23 mouse cellular contexts compared by ENCODE assay signal in the genomic region with DNA sequence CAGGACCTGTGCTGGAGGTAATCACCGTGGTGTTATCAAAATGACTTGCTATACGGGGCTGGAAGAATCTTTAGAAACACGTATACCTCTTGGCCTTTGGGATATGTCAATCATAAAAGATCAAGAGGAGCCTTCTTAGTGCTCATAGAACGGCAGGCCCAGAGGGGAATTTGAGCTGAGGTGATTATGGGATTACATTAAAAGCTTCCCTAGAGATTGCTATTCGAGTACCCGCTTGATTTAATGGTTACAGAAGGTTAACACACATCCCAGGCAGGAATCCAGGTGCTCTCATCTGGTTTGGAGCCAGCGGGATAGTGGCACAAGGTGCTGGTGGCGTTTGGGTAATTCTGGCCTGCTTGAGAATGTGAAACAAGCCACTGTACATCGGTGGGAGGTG.
DNase-seq lines count a peak whose midpoint lies in the region; ATAC-seq and TF ChIP-seq lines count a peak whose summit lies in the region.
"Had no signal": no experiment of that assay in that cellular context is flagged by ENCODE, and none has a peak within 500 bp of the region (broad histone marks: within the 10 kb centered on the region; RNA-seq: fewer than 3 reads in every experiment).

No protein-coding gene starts in this region.

- H3K27me3 ChIP-seq in kidney, adult 2 months (replicated peaks; ENCODE audit: control insufficient read depth, insufficient read depth, low read length): no peaks in the 10 kb centered on the region
- no peaks in the 10 kb centered on the region for H3K27me3 ChIP-seq in midbrain, embryonic 14.5 days (ENCODE audit: control insufficient read depth, insufficient read depth, low read length)
- no peaks in the 10 kb centered on the region for H3K27me3 ChIP-seq in midbrain, embryonic 10.5 days (ENCODE audit: low read depth, poor library complexity, severe bottlenecking)
- H3K27me3 ChIP-seq: heart, embryonic 15.5 days; hindbrain, embryonic 13.5 days had no signal

- no peak overlapping the region for H3K4me2 ChIP-seq in midbrain, embryonic 14.5 days (ENCODE audit: low read length)
- H3K4me2 ChIP-seq: forebrain, embryonic 12.5 days; heart, embryonic 11.5 days; heart, embryonic 15.5 days; hindbrain, embryonic 13.5 days had no signal

- H3K4me1 ChIP-seq in kidney, adult 2 months (ENCODE audit: control insufficient read depth, insufficient read depth, low read length): no peaks in the 10 kb centered on the region
- H3K4me1 ChIP-seq in midbrain, embryonic 14.5 days (ENCODE audit: control insufficient read depth, insufficient read depth, low read length): 0 out of 2 replicates have a peak, but pooled peaks cover 3% of the 10 kb centered on the region
- peaks cover 5% of the 10 kb centered on the region; the same call in 1 of the 2 replicates for H3K4me1 ChIP-seq in midbrain, embryonic 10.5 days
- H3K4me1 ChIP-seq: forebrain, embryonic 12.5 days; heart, embryonic 15.5 days; hindbrain, embryonic 13.5 days had no signal

- no peaks in the 10 kb centered on the region for H3K36me3 ChIP-seq in kidney, adult 2 months (ENCODE audit: control insufficient read depth, insufficient read depth, low read length)
- H3K36me3 ChIP-seq in midbrain, embryonic 14.5 days (ENCODE audit: control insufficient read depth, insufficient read depth, low read length): no peaks in the 10 kb centered on the region
- H3K36me3 ChIP-seq in midbrain, embryonic 10.5 days: no peaks in the 10 kb centered on the region
- H3K36me3 ChIP-seq: forebrain, embryonic 12.5 days; G1E; heart, embryonic 15.5 days; hindbrain, embryonic 13.5 days had no signal

- no peaks in the 10 kb centered on the region for H3K9me3 ChIP-seq in midbrain, embryonic 14.5 days (ENCODE audit: control insufficient read depth, low read length)
- no peaks in the 10 kb centered on the region for H3K9me3 ChIP-seq in midbrain, embryonic 10.5 days (replicated peaks)
- H3K9me3 ChIP-seq: forebrain, embryonic 12.5 days; heart, embryonic 15.5 days; hindbrain, embryonic 13.5 days had no signal

- no peak overlapping the region for H3K9ac ChIP-seq in midbrain, embryonic 14.5 days (replicated peaks; ENCODE audit: low read length)
- H3K9ac ChIP-seq: forebrain, embryonic 12.5 days; heart, embryonic 15.5 days; hindbrain, embryonic 13.5 days had no signal

- H3K4me3 ChIP-seq in kidney, adult 2 months (ENCODE audit: insufficient read depth, low read depth, low read length): no peak overlapping the region
- no peak overlapping the region for H3K4me3 ChIP-seq in midbrain, embryonic 14.5 days (replicated peaks; ENCODE audit: low read depth, low read length)
- H3K4me3 ChIP-seq in midbrain, embryonic 10.5 days: no peak overlapping the region
- H3K4me3 ChIP-seq: forebrain, embryonic 12.5 days; heart, adult 2 months; heart, embryonic 15.5 days; hindbrain, embryonic 13.5 days had no signal

- H3K27ac ChIP-seq in kidney, adult 2 months (ENCODE audit: insufficient read depth, low read depth, low read length): no peak overlapping the region
- no peak overlapping the region for H3K27ac ChIP-seq in midbrain, embryonic 14.5 days (replicated peaks; ENCODE audit: low read depth, low read length)
- no peak overlapping the region for H3K27ac ChIP-seq in midbrain, embryonic 10.5 days (replicated peaks)
- H3K27ac ChIP-seq: forebrain, embryonic 12.5 days; heart, adult 2 months; heart, embryonic 15.5 days; hindbrain, embryonic 13.5 days had no signal

- TF ChIP-seq CTCF in kidney, adult 2 months (conservative IDR thresholded peaks at IDR 0.05; ENCODE audit: insufficient read depth, insufficient read length, low read depth, low read length): no peak

- 60% methylated on average over 9 of the region's 9 CpGs for WGBS in kidney, adult 2 months
- 54% methylated on average over 9 of the region's 9 CpGs for WGBS in midbrain, embryonic 14.5 days
- WGBS in midbrain, embryonic 10.5 days: 80% methylated on average over 9 of the region's 9 CpGs

- no peak for ATAC-seq in midbrain, embryonic 14.5 days (ENCODE audit: low FRiP score, low TSS enrichment)
- ATAC-seq: CD4-positive, CD25-positive, alpha-beta regulatory T cell, adult 4 months had no signal

- no peak for TF ChIP-seq POLR2A in kidney, adult 2 months (IDR thresholded peaks at IDR 0.05; ENCODE audit: low read depth, low read length)

- DNase-seq in embryo, embryonic 11 days: peak; percentile 13
- no peak for DNase-seq in embryo, embryonic 10 days (ENCODE audit: low spot score)
- peak; percentile 17 for DNase-seq in kidney, adult 2 months
- no peak for DNase-seq in kidney, postnatal 10 days
- peak; percentile 45 for DNase-seq in midbrain, embryonic 14.5 days
- DNase-seq in midbrain, embryonic 10.5 days (ENCODE audit: low spot score): no peak
- DNase-seq in forelimb bud, embryonic 11.5 days (ENCODE audit: low read depth, low spot score): peak; percentile 21
- no peak for DNase-seq in spleen, postnatal 10 days (ENCODE audit: low spot score in 2 of 2)
- DNase-seq: adrenal gland, adult 8-10 months; adrenal gland, postnatal 36 days; B cell, adult 2 months; cerebellum, adult 11 months; cerebellum, adult 8-10 months; cerebellum, postnatal 14 days; gastrocnemius, postnatal 14 days; heart, adult 2 months; heart, postnatal 14 days had no signal

Comparison
In these comparisons a context has a peak if more than half of its experiments do, and no peak if none do; other contexts are left out.
1. DNase-seq: peak in embryo, embryonic 11 days (single experiment), kidney, adult 2 months (single experiment), midbrain, embryonic 14.5 days (single experiment) and forelimb bud, embryonic 11.5 days (single experiment); none in embryo, embryonic 10 days (single experiment), kidney, postnatal 10 days (single experiment), midbrain, embryonic 10.5 days (single experiment) and spleen, postnatal 10 days (0 of 2).